26 mouse cellular contexts compared by ENCODE assay signal in the genomic region with DNA sequence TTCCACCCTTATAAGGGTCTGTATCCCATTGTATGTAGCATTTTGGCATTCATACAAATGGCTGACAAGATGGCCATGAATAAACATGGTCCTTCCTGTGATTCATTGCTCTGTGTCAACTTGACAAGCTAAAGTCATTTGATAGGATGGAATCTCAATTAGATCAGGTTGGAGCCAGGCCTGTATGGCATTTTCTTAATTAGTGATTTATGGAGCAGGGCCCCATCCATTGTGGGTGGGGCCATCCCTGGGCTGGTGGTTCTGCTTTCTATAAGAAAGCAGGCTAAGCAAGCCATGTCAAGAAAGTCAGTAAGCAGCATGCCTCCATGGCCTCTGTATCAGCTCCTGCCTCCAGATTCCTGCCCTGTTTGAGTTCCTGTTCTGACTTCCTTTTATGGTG.
DNase-seq lines count a peak whose midpoint lies in the region; ATAC-seq and TF ChIP-seq lines count a peak whose summit lies in the region.
"Had no signal": no experiment of that assay in that cellular context is flagged by ENCODE, and none has a peak within 500 bp of the region (broad histone marks: within the 10 kb centered on the region; RNA-seq: fewer than 3 reads in every experiment).

No protein-coding gene starts in this region.

- no peaks in the 10 kb centered on the region for H3K9me3 ChIP-seq in forebrain, embryonic 15.5 days
- H3K9me3 ChIP-seq in forebrain, embryonic 11.5 days (ENCODE audit: control insufficient read depth, low read length), result no peaks in the 10 kb centered on the region
- no peaks in the 10 kb centered on the region for H3K9me3 ChIP-seq in lung, embryonic 14.5 days (ENCODE audit: low read depth, low read length)
- H3K9me3 ChIP-seq in forebrain, postnatal 0 days (ENCODE audit: low read length), result no peaks in the 10 kb centered on the region
- no peaks in the 10 kb centered on the region for H3K9me3 ChIP-seq in limb, embryonic 10.5 days (replicated peaks)
- H3K9me3 ChIP-seq: embryonic facial prominence, embryonic 12.5 days; embryonic facial prominence, embryonic 15.5 days; heart, embryonic 15.5 days; hindbrain, embryonic 10.5 days had no signal

- H3K36me3 ChIP-seq in forebrain, embryonic 15.5 days, result no peaks in the 10 kb centered on the region
- H3K36me3 ChIP-seq in forebrain, embryonic 11.5 days (ENCODE audit: control insufficient read depth, insufficient read depth, low read length), result no peaks in the 10 kb centered on the region
- no peaks in the 10 kb centered on the region for H3K36me3 ChIP-seq in lung, embryonic 14.5 days (ENCODE audit: insufficient read depth)
- no peaks in the 10 kb centered on the region for H3K36me3 ChIP-seq in forebrain, postnatal 0 days (ENCODE audit: insufficient read depth)
- H3K36me3 ChIP-seq in limb, embryonic 10.5 days, result no peaks in the 10 kb centered on the region
- H3K36me3 ChIP-seq: embryonic facial prominence, embryonic 12.5 days; embryonic facial prominence, embryonic 15.5 days; heart, embryonic 15.5 days; hindbrain, embryonic 10.5 days had no signal

- H3K4me2 ChIP-seq in forebrain, embryonic 15.5 days (replicated peaks), result no peak overlapping the region
- H3K4me2 ChIP-seq in forebrain, embryonic 11.5 days (ENCODE audit: low read depth, low read length, severe bottlenecking), result no peak overlapping the region
- H3K4me2 ChIP-seq in lung, embryonic 14.5 days, result no peak overlapping the region
- H3K4me2 ChIP-seq in forebrain, postnatal 0 days (ENCODE audit: low read depth), result no peak overlapping the region
- H3K4me2 ChIP-seq: embryonic facial prominence, embryonic 12.5 days; embryonic facial prominence, embryonic 15.5 days; heart, embryonic 11.5 days; heart, embryonic 15.5 days; hindbrain, embryonic 14.5 days had no signal

- H3K27ac ChIP-seq in forebrain, embryonic 15.5 days (replicated peaks), result no peak overlapping the region
- no peak overlapping the region for H3K27ac ChIP-seq in forebrain, embryonic 11.5 days (ENCODE audit: low read depth, low read length)
- H3K27ac ChIP-seq in lung, embryonic 14.5 days (ENCODE audit: low read depth), result no peak overlapping the region
- no peak overlapping the region for H3K27ac ChIP-seq in forebrain, postnatal 0 days (ENCODE audit: low read depth, low read length)
- H3K27ac ChIP-seq in limb, embryonic 10.5 days, result no peak overlapping the region
- H3K27ac ChIP-seq: embryonic facial prominence, embryonic 12.5 days; embryonic facial prominence, embryonic 15.5 days; heart, embryonic 15.5 days; hindbrain, embryonic 10.5 days; hindbrain, embryonic 14.5 days; hindbrain, postnatal 0 days had no signal

- no peaks in the 10 kb centered on the region for H3K27me3 ChIP-seq in forebrain, embryonic 15.5 days
- H3K27me3 ChIP-seq in forebrain, embryonic 11.5 days (ENCODE audit: control insufficient read depth, insufficient read depth, low read length), result no peaks in the 10 kb centered on the region
- no peaks in the 10 kb centered on the region for H3K27me3 ChIP-seq in lung, embryonic 14.5 days (ENCODE audit: insufficient read depth, low read length)
- H3K27me3 ChIP-seq in forebrain, postnatal 0 days (ENCODE audit: insufficient read depth, low read length), result no peaks in the 10 kb centered on the region
- no peaks in the 10 kb centered on the region for H3K27me3 ChIP-seq in limb, embryonic 10.5 days (ENCODE audit: low read depth, poor library complexity, severe bottlenecking)
- H3K27me3 ChIP-seq: embryonic facial prominence, embryonic 12.5 days; embryonic facial prominence, embryonic 15.5 days; heart, embryonic 15.5 days had no signal

- H3K9ac ChIP-seq in forebrain, embryonic 15.5 days (replicated peaks), result no peak overlapping the region
- H3K9ac ChIP-seq in forebrain, embryonic 11.5 days (ENCODE audit: low read length), result no peak overlapping the region
- H3K9ac ChIP-seq in lung, embryonic 14.5 days, result no peak overlapping the region
- no peak overlapping the region for H3K9ac ChIP-seq in forebrain, postnatal 0 days
- H3K9ac ChIP-seq: embryonic facial prominence, embryonic 12.5 days; embryonic facial prominence, embryonic 15.5 days; heart, embryonic 15.5 days; hindbrain, embryonic 14.5 days had no signal

- ATAC-seq in forebrain, embryonic 15.5 days (replicated peaks), result peak; percentile 73; the same call in 1 of the 2 replicates
- ATAC-seq in forebrain, embryonic 11.5 days (replicated peaks; ENCODE audit: low FRiP score), result no peak
- no peak for ATAC-seq in lung, embryonic 14.5 days (ENCODE audit: insufficient read depth)
- peak; percentile 50 for ATAC-seq in forebrain, postnatal 0 days
- ATAC-seq: CD4-positive, CD25-positive, alpha-beta regulatory T cell, adult 4 months; hindbrain, postnatal 0 days; inflammation-experienced regulatory T-cells, adult 6 months had no signal

- TF ChIP-seq CTCF in lung, embryonic 14.5 days (IDR thresholded peaks at IDR 0.05; ENCODE audit: low read depth), result no peak
- no peak for TF ChIP-seq CTCF in forebrain, postnatal 0 days (IDR thresholded peaks at IDR 0.05; ENCODE audit: low read depth)

- no peak for DNase-seq in forebrain, embryonic 11.5 days (ENCODE audit: low spot score)
- peak; percentile 9 for DNase-seq in lung, embryonic 14.5 days
- DNase-seq in lung, adult 18-20 months, result no peak
- no peak for DNase-seq in forebrain, postnatal 0 days
- no peak for DNase-seq in limb, embryonic 10.5 days (ENCODE audit: low spot score)
- DNase-seq: adrenal gland, adult 2 months; adrenal gland, postnatal 14 days; cerebellum, adult 11 months; cerebellum, adult 2 months; cerebellum, adult 9-11 months; cerebellum, postnatal 25 days; gastrocnemius, postnatal 10 days; gastrocnemius, postnatal 36 days; heart, postnatal 10 days; heart, postnatal 36 days; kidney, adult 11 months had no signal

- H3K4me1 ChIP-seq in forebrain, embryonic 15.5 days, result no peaks in the 10 kb centered on the region
- no peaks in the 10 kb centered on the region for H3K4me1 ChIP-seq in forebrain, embryonic 11.5 days (replicated peaks; ENCODE audit: control insufficient read depth, insufficient read depth, low read length)
- no peaks in the 10 kb centered on the region for H3K4me1 ChIP-seq in lung, embryonic 14.5 days (ENCODE audit: insufficient read depth)
- H3K4me1 ChIP-seq in forebrain, postnatal 0 days (ENCODE audit: insufficient read depth), result no peaks in the 10 kb centered on the region
- peaks cover 7% of the 10 kb centered on the region; the same call in 1 of the 2 replicates for H3K4me1 ChIP-seq in limb, embryonic 10.5 days
- H3K4me1 ChIP-seq: embryonic facial prominence, embryonic 12.5 days; embryonic facial prominence, embryonic 15.5 days; heart, embryonic 15.5 days; hindbrain, embryonic 10.5 days had no signal

- no peak overlapping the region for H3K4me3 ChIP-seq in forebrain, embryonic 15.5 days
- H3K4me3 ChIP-seq in forebrain, embryonic 11.5 days (ENCODE audit: low read depth, low read length), result no peak overlapping the region
- no peak overlapping the region for H3K4me3 ChIP-seq in lung, embryonic 14.5 days (ENCODE audit: low read depth, low read length)
- no peak overlapping the region for H3K4me3 ChIP-seq in forebrain, postnatal 0 days (ENCODE audit: low read depth, low read length)
- H3K4me3 ChIP-seq in limb, embryonic 10.5 days, result no peak overlapping the region
- H3K4me3 ChIP-seq: embryonic facial prominence, embryonic 12.5 days; embryonic facial prominence, embryonic 15.5 days; heart, embryonic 15.5 days; hindbrain, embryonic 10.5 days had no signal

Comparison
In these comparisons a context has a peak if more than half of its experiments do, and no peak if none do; other contexts are left out.
1. ATAC-seq: peak in forebrain, embryonic 15.5 days (single experiment) and forebrain, postnatal 0 days (single experiment); none in forebrain, embryonic 11.5 days (single experiment) and lung, embryonic 14.5 days (single experiment).